ENCODE assay signal across 23 mouse cellular contexts in the genomic region with DNA sequence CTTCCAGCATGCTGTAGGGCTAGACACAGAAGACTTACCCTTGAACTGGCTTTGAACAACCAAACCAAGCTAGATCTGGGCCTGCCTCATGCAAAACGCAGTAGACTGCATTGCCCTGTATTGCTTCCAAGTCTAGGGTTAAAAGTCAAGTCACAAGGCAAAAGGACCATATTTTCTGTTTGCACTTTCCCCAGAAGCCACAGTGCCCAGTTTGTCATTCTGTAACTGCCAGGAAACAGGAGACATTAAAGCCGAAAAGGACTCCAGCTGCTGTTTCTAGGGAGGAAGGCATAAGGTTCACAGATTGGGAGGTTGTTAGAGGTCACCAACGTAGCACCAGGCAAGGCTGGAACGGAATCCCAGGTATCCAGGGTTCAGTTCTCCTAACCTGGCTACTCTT.
DNase-seq lines count a peak whose midpoint lies in the region; ATAC-seq and TF ChIP-seq lines count a peak whose summit lies in the region.
"Had no signal": no experiment of that assay in that cellular context is flagged by ENCODE, and none has a peak within 500 bp of the region (broad histone marks: within the 10 kb centered on the region; RNA-seq: fewer than 3 reads in every experiment).

No protein-coding gene starts in this region.

- WGBS in kidney, embryonic 15.5 days, result 28% methylated on average over 4 of the region's 4 CpGs
- 15% methylated on average over 4 of the region's 4 CpGs for WGBS in liver, adult 2 months

- DNase-seq in embryo, embryonic 11 days, result peak; percentile 12
- DNase-seq in embryo, embryonic 10 days (ENCODE audit: low spot score), result no peak
- peak; percentile 18 for DNase-seq in kidney, adult 18-20 months
- peak; percentile 98 for DNase-seq in liver, adult 2 months (ENCODE audit: extremely low read depth, low read depth, low spot score)
- DNase-seq in liver, result no peak
- peak; percentile 46 to 49 for DNase-seq in kidney, postnatal 36 days
- no peak for DNase-seq in layer of hippocampus, adult 9-11 months
- DNase-seq: adrenal gland, postnatal 10 days; B cell, adult 2 months; cerebellum, adult 11-12 months; cerebellum, adult 9-10 months; cerebellum, postnatal 25 days; gastrocnemius, postnatal 36 days; heart, adult 2 months had no signal

- no peaks in the 10 kb centered on the region for H3K36me3 ChIP-seq in kidney, embryonic 15.5 days
- H3K36me3 ChIP-seq in liver, adult 2 months (ENCODE audit: control insufficient read depth, insufficient read depth, low read length), result no peaks in the 10 kb centered on the region
- H3K36me3 ChIP-seq: embryonic facial prominence, embryonic 10.5 days; forebrain, embryonic 15.5 days; G1E; heart, embryonic 15.5 days; hindbrain, embryonic 10.5 days had no signal

- no peak for ATAC-seq in kidney, embryonic 15.5 days (replicated peaks; ENCODE audit: low FRiP score)
- ATAC-seq: CD4-positive, CD25-positive, alpha-beta regulatory T cell, adult 4 months; forebrain, embryonic 15.5 days had no signal

- no peak overlapping the region for H3K4me2 ChIP-seq in kidney, embryonic 15.5 days
- H3K4me2 ChIP-seq: forebrain, embryonic 15.5 days; heart, embryonic 11.5 days; heart, embryonic 15.5 days; hindbrain, embryonic 14.5 days had no signal

- no peaks in the 10 kb centered on the region for H3K9me3 ChIP-seq in kidney, embryonic 15.5 days (replicated peaks)
- H3K9me3 ChIP-seq: embryonic facial prominence, embryonic 10.5 days; forebrain, embryonic 15.5 days; heart, embryonic 15.5 days; hindbrain, embryonic 10.5 days had no signal

- no peak overlapping the region for H3K4me3 ChIP-seq in kidney, embryonic 15.5 days (replicated peaks)
- H3K4me3 ChIP-seq in liver, adult 2 months (ENCODE audit: insufficient read depth, low read depth, low read length), result no peak overlapping the region
- H3K4me3 ChIP-seq: embryonic facial prominence, embryonic 10.5 days; forebrain, embryonic 15.5 days; heart, adult 2 months; heart, embryonic 15.5 days; hindbrain, embryonic 10.5 days had no signal

- no peaks in the 10 kb centered on the region for H3K79me2 ChIP-seq in liver, adult 2 months (ENCODE audit: control insufficient read depth, insufficient read depth, low read length)

- no peak overlapping the region for H3K9ac ChIP-seq in kidney, embryonic 15.5 days
- peak overlapping the region; percentile 12 for H3K9ac ChIP-seq in liver, adult 2 months (ENCODE audit: low read depth, low read length)
- H3K9ac ChIP-seq: forebrain, embryonic 15.5 days; heart, embryonic 15.5 days; hindbrain, embryonic 14.5 days had no signal

- H3K4me1 ChIP-seq in kidney, embryonic 15.5 days, result peaks cover 22% of the 10 kb centered on the region
- peaks cover 33% of the 10 kb centered on the region for H3K4me1 ChIP-seq in liver, adult 2 months (ENCODE audit: control insufficient read depth, insufficient read depth, low read length)
- H3K4me1 ChIP-seq: forebrain, embryonic 15.5 days had no signal

- no peaks in the 10 kb centered on the region for H3K27me3 ChIP-seq in kidney, embryonic 15.5 days
- no peaks in the 10 kb centered on the region for H3K27me3 ChIP-seq in liver, adult 2 months (ENCODE audit: control insufficient read depth, insufficient read depth, low read length)
- H3K27me3 ChIP-seq: forebrain, embryonic 15.5 days; heart, embryonic 15.5 days had no signal

- H3K27ac ChIP-seq in kidney, embryonic 15.5 days, result no peak overlapping the region
- peak overlapping the region; percentile 98 for H3K27ac ChIP-seq in liver, adult 2 months (replicated peaks; ENCODE audit: insufficient read depth, low read depth, low read length)
- H3K27ac ChIP-seq: embryonic facial prominence, embryonic 10.5 days; forebrain, embryonic 15.5 days; heart, adult 2 months; heart, embryonic 15.5 days; hindbrain, embryonic 10.5 days; hindbrain, embryonic 14.5 days had no signal

- TF ChIP-seq POLR2A in liver, adult 2 months (IDR thresholded peaks at IDR 0.05; ENCODE audit: extremely low read depth, insufficient read depth, low read length), result no peak

- no peak for TF ChIP-seq CTCF in liver, adult 2 months (IDR thresholded peaks at IDR 0.05; ENCODE audit: low read depth, low read length)

Comparison
In these comparisons a context has a peak if more than half of its experiments do, and no peak if none do; other contexts are left out.
1. DNase-seq: peak in embryo, embryonic 11 days (single experiment), kidney, adult 18-20 months (single experiment), liver, adult 2 months (single experiment) and kidney, postnatal 36 days (2 of 2); none in embryo, embryonic 10 days (single experiment), liver (single experiment) and layer of hippocampus, adult 9-11 months (single experiment).